Mouse (Mus musculus) gastrocnemius, postnatal 36 days (tissue): Measurements from ENCODE around the gene Rhbdl1. TPM values are rescaled to one million over a fixed set of nuclear protein-coding genes. Genes with fewer than 3 reads are reported as not detected.
A peak's percentile ranks its signal among the peaks of the same experiment; 100 is the strongest.

Experiments
- DNase-seq, 2 experiments: peaks; one replicate each; pipeline ENCODE4 v3.0.0; 2022
- intact Hi-C: fragments of 180-260 bp; cut with DNase I; formaldehyde crosslinking; loops from one replicate; pipeline ENCODE4 v1.15.1; 2025
- microRNA-seq, 2 experiments: library from miRNA; unstranded; fragments of <30 nt; microRNA quantifications; one replicate each; pipeline ENCODE4 v1.2.0; 2021
- total RNA-seq, 2 experiments: library from RNA; stranded (reverse); gene quantifications; 2 replicates each; pipeline ENCODE4 v1.2.3; 2021

Gene Rhbdl1
- total RNA-seq, 2 experiments from 2014 or later = 23.2 to 27.7 TPM

DNA sequence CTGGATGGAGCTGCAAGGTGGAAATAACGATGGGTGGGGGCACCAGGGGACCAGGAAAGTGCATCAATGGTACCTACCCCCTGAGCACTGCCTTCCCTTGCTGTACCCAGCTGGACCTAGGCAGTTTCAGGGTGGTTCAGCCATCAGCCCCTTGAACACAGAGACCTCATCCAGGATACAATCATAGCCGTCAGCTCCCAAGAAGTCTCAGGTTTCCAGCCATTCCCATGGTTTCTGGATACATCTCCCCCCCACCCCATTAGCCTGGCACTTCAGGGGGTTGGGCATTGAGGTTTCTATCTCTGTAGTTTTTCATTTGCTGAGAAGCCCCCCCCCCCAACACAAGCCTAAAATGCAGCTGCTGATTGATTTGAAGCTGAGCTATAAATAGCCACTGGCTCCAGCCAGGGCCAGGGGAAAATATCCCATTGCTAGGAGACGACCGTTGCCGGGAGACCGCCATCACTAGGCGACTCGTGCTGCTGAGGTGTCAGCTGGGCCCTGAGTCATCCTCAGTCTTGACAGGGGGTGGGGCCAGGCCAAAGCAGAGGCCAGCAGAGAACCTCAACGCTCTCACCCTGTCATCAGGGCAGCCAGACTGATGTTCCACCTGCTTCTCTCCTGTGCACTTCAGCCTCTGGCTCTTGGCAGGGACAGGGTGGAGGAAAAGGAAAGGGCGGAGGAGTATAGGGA, 34.1 kb downstream of the Rhbdl1 start:
- no peak for DNase-seq
- intact Hi-C loops = loop anchor here (5.0 kb wide), 1 partner anchor 71 kb away; no protein-coding TSS in a partner anchor

DNA sequence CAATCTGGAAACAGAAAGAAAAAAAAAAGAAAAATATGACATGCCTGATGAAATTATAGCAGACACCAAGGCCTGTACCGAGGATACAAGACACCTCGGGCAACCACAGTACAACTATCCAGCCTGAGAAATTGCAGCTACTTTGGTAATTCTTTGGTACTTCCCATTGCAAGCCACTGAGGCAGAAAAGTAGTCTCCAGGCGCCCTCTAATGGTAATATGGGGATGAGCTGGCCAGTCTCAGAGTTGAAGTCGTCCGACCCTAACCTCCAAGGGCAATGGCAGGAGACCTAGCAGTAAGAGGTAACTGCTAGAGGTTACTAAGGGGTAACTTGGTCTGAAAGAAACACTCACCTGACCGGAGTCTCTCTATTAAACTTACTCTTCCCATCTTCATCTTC, 36.1 kb downstream of the Rhbdl1 start:
- peak in 1 of 2 experiments; percentile 49 for DNase-seq
- intact Hi-C loops = loop anchor here (1.0 to 5.0 kb wide), 2 partner anchors 28 to 69 kb away; partner anchors contain the start of gene Narfl

DNA sequence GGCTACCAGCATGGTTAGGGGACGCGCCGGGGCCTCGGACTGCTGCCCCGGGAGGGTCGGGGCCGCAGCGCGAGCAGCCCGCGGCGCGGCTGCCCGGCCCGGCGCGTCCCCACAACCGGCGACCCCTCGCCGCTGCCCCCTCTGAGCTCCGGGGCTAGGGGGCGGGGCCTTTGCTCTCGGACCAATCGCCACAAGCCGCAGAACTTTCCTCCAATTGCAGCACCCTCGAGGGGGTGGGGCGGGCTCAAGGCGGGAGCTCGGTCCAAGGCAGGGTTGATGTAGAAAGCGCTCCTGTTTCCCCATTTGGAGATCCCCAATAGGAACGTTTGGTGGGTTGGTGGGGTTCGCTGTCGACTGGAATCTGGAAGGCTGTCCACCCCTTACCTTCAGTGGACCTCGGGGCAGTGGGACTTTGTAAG, 40.1 kb downstream of the Rhbdl1 start, which contains the start of gene Metrn:
Metrn (minus strand) TSS at position 186 of the 419 bp plus-strand sequence.
- peak; percentile 76 to 86 for DNase-seq
- intact Hi-C loops = loop anchor here (2.0 kb wide), 1 partner anchor 22 kb away; no protein-coding TSS in a partner anchor

DNA sequence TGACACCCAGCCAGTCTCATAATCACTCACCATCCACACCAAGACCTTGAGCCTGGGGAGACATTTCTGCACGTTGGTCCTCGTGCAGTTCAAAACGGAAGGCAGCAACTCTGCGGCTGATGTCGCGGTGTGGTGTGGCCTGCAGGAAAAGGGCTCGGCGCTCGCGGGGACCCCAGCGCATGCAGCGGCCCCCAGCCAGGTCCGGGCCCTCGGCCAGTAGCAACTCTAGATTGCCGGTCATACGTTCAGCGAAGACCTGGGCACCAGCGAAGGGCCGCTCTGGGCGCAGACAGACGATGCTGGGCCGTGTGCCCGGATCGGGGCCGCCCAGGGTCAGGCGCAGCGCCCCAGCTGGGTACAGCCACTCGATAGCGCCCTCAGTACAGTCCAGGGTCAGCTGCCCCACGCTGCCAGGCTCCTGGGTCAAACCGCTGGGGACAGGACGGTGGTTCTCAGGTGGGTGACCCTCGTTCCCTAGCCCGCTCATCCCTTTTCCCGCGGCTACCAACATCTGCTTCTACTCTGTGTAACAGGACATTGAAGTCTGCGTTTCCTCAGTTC, 40.8 kb downstream of the Rhbdl1 start:
- intact Hi-C loops = loop anchor here (2.0 kb wide), 1 partner anchor 21 kb away; no protein-coding TSS in a partner anchor
- peak; percentile 50 to 56 for DNase-seq

DNA sequence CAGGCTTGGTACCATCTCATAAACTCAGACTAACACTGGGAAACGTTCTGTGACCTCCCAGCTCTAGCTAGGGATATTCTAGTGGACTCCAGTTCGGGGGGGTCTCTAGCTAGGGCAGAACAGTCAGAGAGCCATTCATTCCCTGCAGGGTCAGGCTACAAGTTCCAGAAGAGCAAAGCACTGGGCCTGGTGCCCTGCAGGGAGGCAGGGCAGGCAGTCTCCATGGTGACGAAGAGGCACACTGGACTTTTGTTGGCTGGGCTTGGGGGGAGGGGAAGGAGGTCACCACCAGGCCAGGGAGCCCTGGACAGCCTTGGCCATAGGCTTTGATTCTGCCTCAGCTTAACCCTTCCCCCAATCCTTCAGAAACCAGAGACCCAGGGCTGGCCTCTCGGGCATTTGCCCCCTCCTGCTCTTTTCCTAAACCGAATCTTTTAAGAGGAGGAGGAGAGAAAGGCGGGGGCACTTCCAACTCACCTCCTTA, 41.4 kb downstream of the Rhbdl1 start, which contains the start of gene AC134908.4:
AC134908.4 (minus strand) TSS at position 51 of the 484 bp plus-strand sequence.
- intact Hi-C loops = loop anchor here (2.0 kb wide), 1 partner anchor 21 kb away; no protein-coding TSS in a partner anchor
- DNase-seq = no peak

DNA sequence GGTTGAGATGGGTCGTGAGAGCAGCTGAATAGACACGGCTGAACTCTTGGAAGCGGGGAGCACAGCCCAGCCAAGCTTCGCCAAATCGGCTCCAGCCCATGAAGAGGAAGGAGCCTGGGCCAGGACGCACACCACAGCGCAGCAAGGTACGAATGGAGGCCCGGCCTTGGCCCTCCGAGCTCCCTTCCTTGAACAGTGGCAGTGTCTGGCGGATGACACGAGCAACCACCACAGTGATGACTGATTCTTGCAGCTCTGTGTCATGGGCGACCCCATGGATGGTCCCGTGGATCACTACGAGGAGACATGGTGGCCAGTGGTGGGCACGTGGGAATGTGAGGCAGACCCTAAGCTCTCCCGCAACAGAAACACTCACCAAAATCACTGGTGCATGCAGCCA, 42.1 kb downstream of the Rhbdl1 start:
- intact Hi-C loops = no loop called here
- no peak for DNase-seq

DNA sequence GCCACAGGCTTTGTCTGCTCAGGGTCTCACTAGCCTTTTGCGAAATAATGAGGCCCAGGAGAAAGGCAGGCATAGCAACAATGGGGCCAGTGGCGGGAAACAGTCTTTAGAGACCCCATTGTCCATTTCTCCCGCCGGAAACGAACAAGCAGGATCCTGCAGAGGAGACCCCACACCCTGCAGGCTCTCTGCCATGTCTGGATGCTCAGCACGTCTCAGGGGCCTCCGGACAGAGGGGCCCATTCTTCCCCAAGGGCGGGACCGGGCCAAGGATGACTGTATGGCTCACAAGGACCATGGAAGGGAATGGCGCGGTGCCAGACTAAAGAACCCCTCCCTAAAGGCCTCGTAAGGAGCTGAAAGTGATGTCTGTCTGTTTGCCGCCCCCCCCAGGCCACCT, 42.9 kb downstream of the Rhbdl1 start:
- no peak for DNase-seq
- intact Hi-C loops = no loop called here

DNA sequence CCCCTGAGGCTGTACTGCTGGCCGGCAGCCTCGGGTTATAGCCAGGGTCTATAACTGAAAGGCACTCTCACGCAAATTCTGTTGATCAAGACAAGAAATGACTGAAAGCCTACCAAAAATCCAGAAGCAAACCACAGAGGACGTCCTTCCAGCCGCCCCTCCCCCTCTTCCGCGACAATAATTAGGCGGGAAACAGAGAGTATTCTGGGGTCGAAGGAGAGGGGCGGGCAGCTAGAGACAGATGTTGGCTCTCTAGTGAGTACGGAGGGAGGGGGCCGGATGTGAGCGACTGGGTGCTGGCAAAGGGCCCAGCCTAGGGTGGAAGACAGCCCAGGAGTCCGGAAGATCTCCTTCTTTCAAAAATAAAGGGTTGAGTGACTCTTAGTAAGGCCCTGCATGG, 44.5 kb downstream of the Rhbdl1 start, which contains the start of gene Fam173a:
Fam173a (minus strand) TSS at position 287 of the 400 bp plus-strand sequence.
- DNase-seq = peak in 1 of 2 experiments; percentile 66
- intact Hi-C loops = no loop called here

DNA sequence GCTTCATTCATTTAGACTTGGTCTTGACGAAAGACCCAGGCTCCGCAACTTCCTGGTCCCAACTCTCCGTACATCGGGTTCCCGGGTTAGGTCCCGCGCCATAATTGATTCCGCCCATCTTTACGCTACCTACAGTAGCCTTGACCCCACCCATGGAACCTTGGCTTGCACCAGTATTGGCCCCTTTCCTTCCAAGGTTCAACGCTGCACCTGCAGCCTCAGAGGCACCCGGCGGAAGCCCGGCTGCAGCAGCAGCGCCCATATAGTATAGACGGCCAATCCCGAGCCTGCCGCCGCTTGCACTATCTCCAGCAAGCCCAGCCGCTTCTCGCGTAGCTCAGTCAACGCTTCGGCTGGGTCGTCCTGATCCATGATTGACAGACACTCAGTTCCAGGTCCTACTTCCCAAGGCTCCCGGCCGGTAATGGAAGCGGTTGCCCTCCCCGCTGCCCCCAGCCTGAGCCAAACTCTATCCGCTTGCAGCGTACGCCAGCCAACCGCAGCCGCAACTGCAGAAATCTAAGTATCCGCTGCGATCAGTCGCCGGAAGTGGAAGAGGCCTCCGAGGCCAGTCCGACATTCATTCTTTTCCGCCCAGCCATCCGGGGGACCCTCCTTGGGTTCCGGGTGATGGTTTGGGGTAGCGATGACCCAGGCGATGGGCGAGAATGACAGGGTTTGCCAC, 45.1 kb downstream of the Rhbdl1 start:
- intact Hi-C loops = no loop called here

DNA sequence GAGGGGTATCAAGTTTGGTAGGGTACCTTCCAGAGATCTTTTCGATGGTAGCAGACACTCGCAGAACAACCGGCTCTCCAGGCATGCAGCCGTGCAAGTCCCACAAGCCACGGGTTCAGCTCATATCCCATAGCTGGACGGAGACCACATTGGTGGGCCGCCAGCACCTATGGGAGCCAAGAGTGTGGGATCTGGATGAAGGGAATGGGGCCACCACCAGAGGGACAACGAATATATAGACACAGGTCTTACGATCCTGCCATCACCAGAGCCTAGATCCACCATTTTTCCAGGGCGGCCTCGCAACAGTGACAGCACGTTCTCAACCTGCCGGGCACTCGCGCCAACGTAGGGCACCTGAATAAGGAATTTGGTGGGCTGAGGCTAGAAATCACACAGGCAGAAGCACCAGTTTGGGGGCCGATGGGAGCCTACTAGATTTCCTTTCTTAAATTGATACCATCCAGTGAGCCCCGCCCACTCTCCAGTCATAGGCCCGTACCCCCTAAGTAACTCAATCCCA, 45.7 kb downstream of the Rhbdl1 start:
- intact Hi-C loops = no loop called here
- DNase-seq = no peak

More for the DNA sequence above, 45.1 kb downstream of the Rhbdl1 start:
- peak; percentile 77 to 88 for DNase-seq

DNA sequence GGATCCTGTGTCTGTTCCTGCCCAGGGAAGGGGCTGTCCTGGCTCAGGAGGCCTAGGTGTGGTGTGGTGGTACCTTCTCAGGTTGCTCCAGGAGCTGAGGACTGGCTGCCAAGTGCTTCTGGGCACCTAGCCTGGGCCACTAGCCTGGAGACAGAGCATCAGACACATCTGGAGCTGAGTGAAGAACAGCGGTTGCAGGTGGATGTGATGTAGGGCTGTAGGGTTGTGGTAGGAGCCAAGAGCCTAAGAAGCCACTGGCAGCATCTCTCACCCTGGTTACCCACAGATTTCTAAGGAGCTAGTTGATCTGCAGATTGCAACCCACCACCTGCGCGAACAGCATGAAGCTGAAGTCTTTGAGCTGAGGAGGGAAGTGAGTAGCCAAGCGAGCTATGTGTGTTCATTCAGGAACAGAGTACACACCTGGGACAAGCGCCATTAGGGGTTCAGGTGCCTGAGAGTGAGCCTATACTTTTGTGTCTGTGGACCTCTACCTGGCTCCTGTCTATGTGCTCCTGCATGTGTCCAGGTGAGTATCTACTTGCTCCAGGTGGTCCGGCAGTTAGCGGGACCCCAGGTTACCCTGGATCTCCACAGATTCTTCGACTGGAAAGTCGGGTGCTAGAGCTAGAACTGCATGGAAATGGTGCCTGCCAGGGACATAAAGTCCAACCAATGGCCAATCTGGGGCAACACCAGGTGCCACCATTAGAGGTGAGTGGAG, 50.2 kb downstream of the Rhbdl1 start:
- intact Hi-C loops = no loop called here
- DNase-seq = no peak

DNA sequence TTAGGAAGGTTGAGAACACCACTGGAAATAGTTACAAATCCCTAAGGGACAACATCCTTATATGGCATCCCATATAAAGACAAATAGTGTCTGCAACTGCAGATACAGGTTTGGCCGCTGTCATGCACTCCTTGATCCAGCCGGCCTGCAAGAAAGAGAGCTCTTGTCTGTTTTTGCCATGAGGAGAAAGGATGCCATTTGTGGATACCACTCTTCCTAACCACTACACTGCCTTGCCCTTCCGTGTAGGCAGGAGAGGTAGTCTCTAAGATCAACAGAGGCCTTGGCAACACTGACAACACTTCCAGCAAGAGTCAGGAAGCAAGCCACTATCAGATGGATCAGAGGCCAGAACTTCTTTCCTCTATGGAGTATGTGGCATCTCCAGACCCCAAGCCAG, 50.8 kb downstream of the Rhbdl1 start, which contains the start of gene Ccdc78:
Ccdc78 (plus strand) TSS at position 301 of the 400 bp plus-strand sequence.
- DNase-seq = no peak
- intact Hi-C loops = no loop called here

DNA sequence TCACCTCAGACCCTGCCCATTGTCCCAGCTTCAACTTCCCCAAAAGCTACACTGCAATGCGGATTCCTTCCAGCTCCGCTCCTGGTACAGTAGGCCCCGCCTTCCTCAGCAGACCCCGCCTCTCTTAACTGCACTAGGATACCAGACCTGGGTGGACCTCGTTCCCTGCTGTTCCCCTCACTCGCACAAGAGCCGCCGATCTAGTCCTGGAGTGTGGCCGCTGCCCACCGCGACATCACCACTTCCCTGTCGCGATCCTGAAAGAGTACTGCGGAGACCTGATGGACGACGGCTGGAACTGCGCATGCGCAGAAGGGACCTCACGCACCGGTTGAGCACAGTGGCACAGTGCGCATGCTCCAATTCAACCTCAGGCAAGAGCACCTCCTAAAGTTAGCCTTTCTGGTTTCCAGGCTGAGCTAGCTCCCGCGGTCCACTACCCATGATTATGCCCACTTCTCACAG, 51.8 kb downstream of the Rhbdl1 start, which contains the start of gene Haghl:
Haghl (minus strand) TSS at position 393 of the 465 bp plus-strand sequence.
- intact Hi-C loops = no loop called here
- peak; percentile 92 to 97 for DNase-seq

Small RNAs within 50 kb of the gene (microRNA-seq; reads per million reads assigned to microRNA genes)
- gene Mir3082 = 0 reads per million in 2 experiments

Other genes with a start within 250 kb of the Rhbdl1 start
- gene Gng13, start 120.1 kb downstream of the Rhbdl1 start, total RNA-seq = not detected
- under 1 TPM; 0.41 to 0.49 TPM for gene Chtf18, start 109.9 kb downstream of the Rhbdl1 start, total RNA-seq
- gene Rpusd1, start 109.6 kb downstream of the Rhbdl1 start, total RNA-seq = 1 to 10 TPM; 2.5 to 3.1 TPM
- not detected for gene Mslnl, start 101.3 kb downstream of the Rhbdl1 start, total RNA-seq
- under 1 TPM in 1 of 2 experiments, not detected in 1; 0.44 TPM for gene Msln, start 82.9 kb downstream of the Rhbdl1 start, total RNA-seq
- gene Narfl, start 63.5 kb downstream of the Rhbdl1 start, total RNA-seq = 10 to 100 TPM; 26.0 to 30.5 TPM
- gene Haghl, start 51.6 kb downstream of the Rhbdl1 start, total RNA-seq = 10 to 100 TPM in 1 of 2 experiments, 1 to 10 TPM in 1; 8.7 to 10.1 TPM
- not detected for gene Ccdc78, start 50.7 kb downstream of the Rhbdl1 start, total RNA-seq
- gene Fam173a, start 44.4 kb downstream of the Rhbdl1 start, total RNA-seq = 10 to 100 TPM; 34.8 to 38.9 TPM
- gene AC134908.4, start 41.6 kb downstream of the Rhbdl1 start, total RNA-seq = not detected
- 10 to 100 TPM; 48.4 to 50.8 TPM for gene Metrn, start 40.2 kb downstream of the Rhbdl1 start, total RNA-seq
- 1 to 10 TPM; 1.2 to 1.5 TPM for gene Fbxl16, start 28.2 kb downstream of the Rhbdl1 start, total RNA-seq
- gene Wdr24, start 13.7 kb downstream of the Rhbdl1 start, total RNA-seq = 1 to 10 TPM; 8.9 to 9.3 TPM
- gene Jmjd8, start 8.4 kb downstream of the Rhbdl1 start, total RNA-seq = 10 to 100 TPM; 13.4 to 13.6 TPM
- gene Stub1, start 3.9 kb downstream of the Rhbdl1 start, total RNA-seq = 10 to 100 TPM; 85.4 to 86.0 TPM
- 10 to 100 TPM; 18.6 to 19.2 TPM for gene Gm20683, start 4.5 kb upstream of the Rhbdl1 start, total RNA-seq
- gene Rhot2, start 7.6 kb upstream of the Rhbdl1 start, total RNA-seq = 10 to 100 TPM; 63.4 to 68.4 TPM
- 1 to 10 TPM in 1 of 2 experiments, under 1 TPM in 1; 0.39 to 1.6 TPM for gene Wdr90, start 24.2 kb upstream of the Rhbdl1 start, total RNA-seq
- gene Mcrip2, start 31.5 kb upstream of the Rhbdl1 start, total RNA-seq = 100 to 1,000 TPM in 1 of 2 experiments, 10 to 100 TPM in 1; 87.2 to 102 TPM
- gene Mettl26, start 37.8 kb upstream of the Rhbdl1 start, total RNA-seq = 10 to 100 TPM; 28.9 to 32.2 TPM
- gene Wfikkn1, start 43.6 kb upstream of the Rhbdl1 start, total RNA-seq = under 1 TPM; 0.59 to 0.69 TPM
- gene Rab40c, start 82.4 kb upstream of the Rhbdl1 start, total RNA-seq = 10 to 100 TPM in 1 of 2 experiments, 1 to 10 TPM in 1; 8.5 to 10.8 TPM
- gene Pigq, start 107.6 kb upstream of the Rhbdl1 start, total RNA-seq = 10 to 100 TPM; 24.1 to 27.4 TPM
- gene Nhlrc4, start 107.7 kb upstream of the Rhbdl1 start, total RNA-seq = not detected
- gene A930017K11Rik, start 115.3 kb upstream of the Rhbdl1 start, total RNA-seq = not detected
- 1 to 10 TPM; 5.4 to 6.5 TPM for gene Capn15, start 148.5 kb upstream of the Rhbdl1 start, total RNA-seq
- gene Rab11fip3, start 232.3 kb upstream of the Rhbdl1 start, total RNA-seq = 10 to 100 TPM; 57.9 to 61.5 TPM